Mouse (Mus musculus) neutrophil, adult 83 days (primary cell): ENCODE results near the gene Nkain2. TPM values are rescaled to one million over a fixed set of nuclear protein-coding genes. Genes with fewer than 3 reads are reported as not detected.

Source experiments
- total RNA-seq, 2 experiments: library from RNA; stranded (reverse); gene quantifications; one replicate each; pipeline ENCODE4 v1.2.4; 2023

Gene Nkain2
- total RNA-seq, result not detected

GRCm38 (mm10) chr10:32889652-32890506 is at the start of gene Nkain2:
TSS of gene Nkain2 (minus strand) at chr10:32890462.

Other genes with a start within 250 kb of the Nkain2 start
- gene Trdn, start 190.1 kb upstream of the Nkain2 start, total RNA-seq, result not detected